Mouse (Mus musculus) embryonic facial prominence, embryonic 10.5 days (tissue): ENCODE data around the gene Stpg1. TPM values are rescaled to one million over a fixed set of nuclear protein-coding genes. Genes with fewer than 3 reads are reported as not detected.

ENCODE experiments used
- DNase-seq: peaks from one replicate; pipeline ENCODE4 v3.0.0-alpha.2; 2017; ENCODE audit warnings: low spot score
- H3K27ac ChIP-seq: fragments of 300-500 bp; sonication (generic); replicated peaks from 2 replicates; pipeline ENCODE4 v1.5.1; 2016; ENCODE audit warnings: mild to moderate bottlenecking
- H3K27me3 ChIP-seq: fragments of 300-500 bp; sonication (generic); replicated peaks from 2 replicates; pipeline ENCODE4 v1.6.1; 2016; ENCODE audit warnings: low read depth, mild to moderate bottlenecking; ENCODE audit not compliant: poor library complexity, severe bottlenecking
- H3K36me3 ChIP-seq: fragments of 300-500 bp; sonication (generic); replicated peaks from 2 replicates; pipeline ENCODE4 v1.6.1; 2016; ENCODE audit warnings: mild to moderate bottlenecking, moderate library complexity
- H3K4me1 ChIP-seq: fragments of 300-500 bp; sonication (generic); 2 replicates; pipeline ENCODE4 v1.6.1; 2016
- H3K4me3 ChIP-seq: fragments of 300-500 bp; sonication (generic); 2 replicates; pipeline ENCODE4 v1.5.1; 2016; ENCODE audit warnings: mild to moderate bottlenecking, moderate library complexity
- H3K9me3 ChIP-seq: fragments of 300-500 bp; sonication (generic); 2 replicates; pipeline ENCODE4 v1.6.1; 2016; ENCODE audit warnings: mild to moderate bottlenecking
- WGBS: fragments of 180-500 bp; shearing (Covaris S2); methylation state at CpG from one replicate; pipeline ENCODE4 v1.1.7; 2016; 5-methylcytosine and 5-hydroxymethylcytosine counted together
- polyA plus RNA-seq: library from polyadenylated mRNA; unstranded; fragments of >200 nt; fragmentation: Nextera tagmentation; extraction: Ambion mirVana; gene quantifications from 2 replicates; pipeline ENCODE4 v1.2.1, GENCODE M21; 2016

Stpg1 gene
- polyA plus RNA-seq, 1 experiment from 2014 or later, result 0.37 TPM

DNA sequence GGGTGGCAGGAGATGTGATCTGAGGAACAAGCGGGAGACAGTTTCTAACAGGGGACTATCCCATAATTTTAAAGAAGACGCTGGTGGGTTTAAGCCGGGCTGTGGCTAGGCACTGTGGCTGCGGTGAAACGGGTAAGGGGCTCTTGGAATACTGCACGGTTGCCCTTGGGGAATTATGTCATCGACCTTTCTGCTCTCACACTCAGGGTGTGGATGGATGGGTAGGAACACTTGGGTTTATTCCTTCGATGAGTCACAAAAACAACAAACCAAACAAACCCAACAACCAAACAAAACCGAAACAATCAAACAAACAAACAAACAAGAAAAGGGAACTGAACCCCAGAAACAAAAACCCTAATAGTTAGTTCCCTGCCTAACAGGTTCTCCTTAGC lies 804 bp downstream of the Stpg1 start:
- Histone ChIP-seq H3K27me3 (no peaks in the 10 kb centered on the region), H3K27ac (0 out of 2 replicates have a peak overlapping the region, but pooled peaks have one; percentile 71), H3K4me1 (peaks cover 24% of the 10 kb centered on the region), H3K36me3 (no peaks in the 10 kb centered on the region), H3K9me3 (peaks cover under 1% of the 10 kb centered on the region; the same call in 1 of the 2 replicates), H3K4me3 (peak overlapping the region; percentile 85)
- no peak for DNase-seq
- WGBS, result 10% methylated on average over 9 of the region's 9 CpGs

DNA sequence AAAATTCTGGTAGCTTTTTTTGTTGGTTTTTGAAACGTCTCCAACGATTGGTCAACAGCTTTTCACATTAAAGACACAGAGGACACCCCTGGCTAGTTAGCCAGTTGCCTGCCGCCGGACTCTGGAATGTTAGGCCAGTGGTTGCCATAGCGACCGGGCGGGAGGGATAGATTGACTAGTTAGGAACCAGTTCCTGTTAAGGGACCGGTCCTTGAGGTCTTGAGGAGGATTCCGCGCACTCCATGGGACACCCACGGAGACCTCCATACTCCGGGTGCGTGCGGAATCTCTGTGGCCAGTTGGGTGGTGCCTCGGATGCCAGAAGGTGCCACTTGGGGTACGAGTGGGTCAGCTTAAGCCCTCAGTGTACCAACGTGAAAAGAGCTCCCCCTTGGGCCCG lies 1.2 kb downstream of the Stpg1 start:
- Histone ChIP-seq H3K4me1 (peaks cover 24% of the 10 kb centered on the region), H3K4me3 (peak overlapping the region; percentile 85), H3K9me3 (peaks cover 5% of the 10 kb centered on the region; the same call in 1 of the 2 replicates), H3K36me3 (no peaks in the 10 kb centered on the region), H3K27me3 (no peaks in the 10 kb centered on the region), H3K27ac (no peak overlapping the region)
- WGBS, result 14% methylated on average over 18 of the region's 18 CpGs
- DNase-seq, result peak; percentile 85

GRCm38 (mm10) chr4:135498136-135498535 lies 3.5 kb downstream of the Stpg1 start:
- Histone ChIP-seq H3K4me1 (peaks cover 24% of the 10 kb centered on the region), H3K27ac (no peak overlapping the region), H3K9me3 (peaks cover 10% of the 10 kb centered on the region; the same call in 1 of the 2 replicates), H3K4me3 (no peak overlapping the region), H3K36me3 (no peaks in the 10 kb centered on the region), H3K27me3 (no peaks in the 10 kb centered on the region)
- DNase-seq, result no peak
- WGBS, result 81% methylated on average over 6 of the region's 6 CpGs

- Histone ChIP-seq H3K4me3 (no peak overlapping the region), H3K27ac (no peak overlapping the region), H3K9me3 (peaks cover 10% of the 10 kb centered on the region; the same call in 1 of the 2 replicates), H3K4me1 (peaks cover 13% of the 10 kb centered on the region), H3K27me3 (no peaks in the 10 kb centered on the region), H3K36me3 (no peaks in the 10 kb centered on the region)
- no peak for DNase-seq
- WGBS, result 81% methylated on average over 3 of the region's 3 CpGs
Measured at GRCm38 (mm10) chr4:135499831-135500230, 5.2 kb downstream of the Stpg1 start.

DNA sequence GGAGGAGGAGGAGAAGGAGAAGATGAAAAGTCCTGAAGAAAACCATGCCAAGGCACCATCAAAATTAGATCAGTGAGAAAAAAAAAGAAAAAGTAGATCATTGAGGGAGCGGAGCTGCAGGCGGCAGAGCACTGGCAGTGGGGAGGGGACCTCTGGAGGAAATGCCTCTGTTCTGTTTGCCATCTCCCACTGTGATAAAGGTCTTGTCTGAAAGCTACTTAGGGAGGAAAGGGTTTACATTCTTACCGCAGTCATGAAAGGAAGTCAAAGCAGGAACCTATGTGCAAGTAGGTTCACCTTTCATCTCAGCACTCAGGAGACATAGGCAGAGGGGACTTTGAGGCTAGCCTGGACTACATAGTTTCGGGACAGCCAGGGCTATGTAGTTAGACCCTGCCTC lies 7.0 kb downstream of the Stpg1 start:
- no peak overlapping the region for H3K4me3 ChIP-seq
- peaks cover 10% of the 10 kb centered on the region; the same call in 1 of the 2 replicates for H3K9me3 ChIP-seq
- no peaks in the 10 kb centered on the region for H3K36me3 ChIP-seq
- no peak overlapping the region for H3K27ac ChIP-seq
- WGBS, result 54% methylated on average over 4 of the region's 4 CpGs
- H3K4me1 ChIP-seq, result no peaks in the 10 kb centered on the region
- H3K27me3 ChIP-seq, result no peaks in the 10 kb centered on the region
- DNase-seq, result no peak

DNA sequence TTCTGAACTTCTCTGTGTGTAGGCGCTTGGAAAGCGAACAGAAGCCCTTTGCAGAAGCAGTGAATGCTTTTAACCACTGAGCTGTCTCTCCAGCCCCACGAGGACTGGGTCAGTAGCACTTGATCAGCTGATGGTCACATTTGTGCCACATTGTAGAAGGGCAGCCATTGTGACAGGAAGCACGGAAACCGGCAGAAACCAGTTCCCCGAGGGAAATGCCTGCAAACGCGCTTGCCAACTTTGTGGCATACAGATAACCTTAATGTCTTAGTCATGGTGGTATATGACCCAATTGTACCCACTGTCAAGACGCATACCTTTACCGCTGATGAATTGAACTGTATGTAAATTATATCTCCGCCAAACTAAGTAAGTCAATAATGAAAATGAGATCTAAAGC lies 11.2 kb downstream of the Stpg1 start:
- no peak overlapping the region for H3K27ac ChIP-seq
- H3K4me1 ChIP-seq, result peaks cover 21% of the 10 kb centered on the region
- no peak for DNase-seq
- WGBS, result 82% methylated on average over 11 of the region's 11 CpGs
- H3K27me3 ChIP-seq, result peaks cover 18% of the 10 kb centered on the region
- no peak overlapping the region for H3K4me3 ChIP-seq
- H3K36me3 ChIP-seq, result no peaks in the 10 kb centered on the region
- peaks cover 5% of the 10 kb centered on the region; the same call in 1 of the 2 replicates for H3K9me3 ChIP-seq

- H3K27ac ChIP-seq, result no peak overlapping the region
- H3K9me3 ChIP-seq, result no peaks in the 10 kb centered on the region
- peak overlapping the region; percentile 49 for H3K4me3 ChIP-seq
- H3K36me3 ChIP-seq, result no peaks in the 10 kb centered on the region
- peaks cover 21% of the 10 kb centered on the region for H3K4me1 ChIP-seq
- H3K27me3 ChIP-seq, result peaks cover 29% of the 10 kb centered on the region
- DNase-seq, result peak; percentile 78
- 17% methylated on average over 22 of the region's 22 CpGs for WGBS
Measured at GRCm38 (mm10) chr4:135507547-135508350, 13.2 kb downstream of the Stpg1 start.

- WGBS, result 12% methylated on average over 13 of the region's 13 CpGs
- 0 out of 2 replicates have a peak overlapping the region, but pooled peaks have one; percentile 58 for H3K27ac ChIP-seq
Measured at GRCm38 (mm10) chr4:135508419-135509039, 13.9 kb downstream of the Stpg1 start.

GRCm38 (mm10) chr4:135509515-135509914 lies 14.9 kb downstream of the Stpg1 start:
- H3K9me3 ChIP-seq, result no peaks in the 10 kb centered on the region
- 65% methylated on average over 12 of the region's 12 CpGs for WGBS
- no peak overlapping the region for H3K27ac ChIP-seq
- H3K4me1 ChIP-seq, result peaks cover 23% of the 10 kb centered on the region
- no peak for DNase-seq
- H3K4me3 ChIP-seq, result no peak overlapping the region
- H3K27me3 ChIP-seq, result peaks cover 36% of the 10 kb centered on the region
- no peaks in the 10 kb centered on the region for H3K36me3 ChIP-seq

More at GRCm38 (mm10) chr4:135508419-135509039, 13.9 kb downstream of the Stpg1 start:
- Histone ChIP-seq H3K4me3 (peak overlapping the region; percentile 34; the same call in 1 of the 2 replicates), H3K36me3 (no peaks in the 10 kb centered on the region), H3K9me3 (no peaks in the 10 kb centered on the region), H3K27me3 (peaks cover 36% of the 10 kb centered on the region), H3K4me1 (peaks cover 21% of the 10 kb centered on the region)
- DNase-seq, result peak; percentile 84

- Histone ChIP-seq H3K27ac (no peak overlapping the region), H3K4me1 (peaks cover 28% of the 10 kb centered on the region), H3K27me3 (peaks cover 36% of the 10 kb centered on the region), H3K36me3 (no peaks in the 10 kb centered on the region), H3K9me3 (no peaks in the 10 kb centered on the region), H3K4me3 (no peak overlapping the region)
- no peak for DNase-seq
- 90% methylated on average over 7 of the region's 7 CpGs for WGBS
Measured at GRCm38 (mm10) chr4:135513865-135514264, 19.3 kb downstream of the Stpg1 start.

DNA sequence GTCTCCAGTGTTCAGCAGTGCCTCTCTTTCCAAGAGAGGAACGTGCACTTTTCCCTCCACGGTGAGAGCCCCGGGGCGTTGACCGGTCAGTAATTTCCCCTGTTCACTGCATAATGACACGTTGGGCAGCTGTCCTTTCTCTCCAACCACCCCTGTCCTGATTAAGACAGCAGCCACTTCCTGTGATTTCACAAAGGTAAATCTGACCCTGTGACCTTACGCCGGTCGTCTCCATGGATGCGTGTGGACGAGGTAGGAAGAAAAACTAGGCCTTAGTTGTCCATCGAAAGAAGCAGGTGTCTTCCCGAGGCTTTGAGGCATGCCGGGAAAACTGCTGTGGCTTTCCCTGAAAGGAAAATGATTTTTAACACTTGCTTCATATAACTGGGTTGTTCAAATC lies 20.3 kb downstream of the Stpg1 start:
- Histone ChIP-seq H3K36me3 (no peaks in the 10 kb centered on the region), H3K27me3 (peaks cover 26% of the 10 kb centered on the region), H3K27ac (no peak overlapping the region), H3K4me1 (peaks cover 25% of the 10 kb centered on the region), H3K9me3 (no peaks in the 10 kb centered on the region), H3K4me3 (no peak overlapping the region)
- 58% methylated on average over 14 of the region's 14 CpGs for WGBS
- DNase-seq, result no peak

GRCm38 (mm10) chr4:135516351-135517316 lies 22.0 kb downstream of the Stpg1 start:
- H3K4me3 ChIP-seq, result no peak overlapping the region
- H3K27me3 ChIP-seq, result peaks cover 9% of the 10 kb centered on the region
- whole genome bisulfite sequencing, result 52% methylated on average over 15 of the region's 15 CpGs
- H3K9me3 ChIP-seq, result no peaks in the 10 kb centered on the region
- DNase-seq, result peak; percentile 59
- H3K4me1 ChIP-seq, result peaks cover 18% of the 10 kb centered on the region
- H3K36me3 ChIP-seq, result no peaks in the 10 kb centered on the region
- peak overlapping the region; percentile 48; the same call in 1 of the 2 replicates for H3K27ac ChIP-seq
